Mouse (Mus musculus) lung, postnatal 10 days (tissue): ENCODE results near the gene Secisbp2.
A peak's percentile ranks its signal among the peaks of the same experiment; 100 is the strongest.

Experiments
- DNase-seq: peaks from one replicate; pipeline ENCODE4 v3.0.0; 2021

Gene Secisbp2

GRCm38 (mm10) chr13:51685290-51685966 lies 33.9 kb downstream of the Secisbp2 start:
- no peak for DNase-seq

GRCm38 (mm10) chr13:51686966-51687365 lies 35.5 kb downstream of the Secisbp2 start:
- DNase-seq = no peak

GRCm38 (mm10) chr13:51688688-51689087 lies 37.2 kb downstream of the Secisbp2 start:
- no peak for DNase-seq

- no peak for DNase-seq
Measured at GRCm38 (mm10) chr13:51696481-51696880, 45.0 kb downstream of the Secisbp2 start.

- no peak for DNase-seq
Measured at GRCm38 (mm10) chr13:51697455-51697854, 46.0 kb downstream of the Secisbp2 start.

GRCm38 (mm10) chr13:51697897-51698296 lies 46.4 kb downstream of the Secisbp2 start:
- DNase-seq = no peak

GRCm38 (mm10) chr13:51698318-51698717 lies 46.8 kb downstream of the Secisbp2 start:
- no peak for DNase-seq

- DNase-seq = no peak
Measured at GRCm38 (mm10) chr13:51703893-51704292, 52.4 kb downstream of the Secisbp2 start.

- peak; percentile 16 for DNase-seq
Measured at GRCm38 (mm10) chr13:51705882-51706854, 54.7 kb downstream of the Secisbp2 start.

- peak; percentile 70 for DNase-seq
Measured at GRCm38 (mm10) chr13:51710738-51711137, 59.2 kb downstream of the Secisbp2 start.

GRCm38 (mm10) chr13:51712022-51712421 lies 60.5 kb downstream of the Secisbp2 start:
- DNase-seq = no peak

- peak; percentile 39 for DNase-seq
Measured at GRCm38 (mm10) chr13:51716350-51717263, 65.1 kb downstream of the Secisbp2 start.

GRCm38 (mm10) chr13:51719256-51719655 lies 67.8 kb downstream of the Secisbp2 start:
- DNase-seq = no peak

- DNase-seq = no peak
Measured at GRCm38 (mm10) chr13:51720556-51720955, 69.1 kb downstream of the Secisbp2 start.

GRCm38 (mm10) chr13:51723114-51723513 lies 71.6 kb downstream of the Secisbp2 start:
- no peak for DNase-seq

GRCm38 (mm10) chr13:51724566-51724965 lies 73.1 kb downstream of the Secisbp2 start:
- DNase-seq = no peak

- no peak for DNase-seq
Measured at GRCm38 (mm10) chr13:51725446-51725845, 73.9 kb downstream of the Secisbp2 start.

GRCm38 (mm10) chr13:51725926-51726574 lies 74.6 kb downstream of the Secisbp2 start:
- no peak for DNase-seq

GRCm38 (mm10) chr13:51727364-51727763 lies 75.9 kb downstream of the Secisbp2 start:
- peak; percentile 45 for DNase-seq

- no peak for DNase-seq
Measured at GRCm38 (mm10) chr13:51729887-51730361, 78.4 kb downstream of the Secisbp2 start.

GRCm38 (mm10) chr13:51731474-51731873 lies 80.0 kb downstream of the Secisbp2 start:
- DNase-seq = no peak

GRCm38 (mm10) chr13:51732097-51732664 lies 80.7 kb downstream of the Secisbp2 start:
- DNase-seq = no peak
